Mouse (Mus musculus) skeletal muscle tissue, adult 2 months (tissue): ENCODE data around the gene Gm12184.
"Not testable (repeated sequence)": the region's sequence is repeated elsewhere in the genome, so short reads cannot be mapped to it uniquely, and the experiment has no call there.

Experiments
- DNase-seq: peaks from one replicate; pipeline ENCODE4 v3.0.0-alpha.2; 2012; ENCODE audit warnings: low read depth, low spot score

Gene Gm12184

GRCm38 (mm10) chr11:48822768-48823512, 3.5 kb downstream of the Gm12184 start:
- no peak for DNase-seq

- not testable (repeated sequence) for DNase-seq
Observed at GRCm38 (mm10) chr11:48821299-48821698, 5.2 kb downstream of the Gm12184 start.

- DNase-seq = no peak
Observed at GRCm38 (mm10) chr11:48820308-48820674, 6.2 kb downstream of the Gm12184 start.

- DNase-seq = no peak
Observed at GRCm38 (mm10) chr11:48819614-48820307, 6.7 kb downstream of the Gm12184 start.

- peak; percentile 97 for DNase-seq
Observed at GRCm38 (mm10) chr11:48818346-48818745, 8.1 kb downstream of the Gm12184 start.

GRCm38 (mm10) chr11:48817794-48818193, 8.7 kb downstream of the Gm12184 start:
- DNase-seq = no peak

GRCm38 (mm10) chr11:48816800-48817665, 9.4 kb downstream of the Gm12184 start, which contains the start of gene Trim41:
TSS of gene Trim41 (minus strand) at chr11:48817353.
- peak; percentile 97 for DNase-seq

- DNase-seq = no peak
Observed at GRCm38 (mm10) chr11:48816281-48816781, 10.1 kb downstream of the Gm12184 start.

GRCm38 (mm10) chr11:48815851-48816250, 10.6 kb downstream of the Gm12184 start:
- DNase-seq = no peak

- no peak for DNase-seq
Observed at GRCm38 (mm10) chr11:48813782-48814181, 12.7 kb downstream of the Gm12184 start.

- DNase-seq = no peak
Observed at GRCm38 (mm10) chr11:48810142-48810541, 16.3 kb downstream of the Gm12184 start.

- DNase-seq = no peak
Observed at GRCm38 (mm10) chr11:48809434-48809830, 17.0 kb downstream of the Gm12184 start.

- no peak for DNase-seq
Observed at GRCm38 (mm10) chr11:48808737-48809433, 17.6 kb downstream of the Gm12184 start.

- DNase-seq = no peak
Observed at GRCm38 (mm10) chr11:48808304-48808646, 18.2 kb downstream of the Gm12184 start.

GRCm38 (mm10) chr11:48807563-48808303, 18.7 kb downstream of the Gm12184 start:
- no peak for DNase-seq

GRCm38 (mm10) chr11:48806856-48807562, 19.4 kb downstream of the Gm12184 start:
- DNase-seq = no peak

- DNase-seq = no peak
Observed at GRCm38 (mm10) chr11:48804922-48805321, 21.5 kb downstream of the Gm12184 start.

- no peak for DNase-seq
Observed at GRCm38 (mm10) chr11:48803988-48804387, 22.5 kb downstream of the Gm12184 start.

GRCm38 (mm10) chr11:48801831-48802772, 24.4 kb downstream of the Gm12184 start:
- DNase-seq = no peak
